Mouse (Mus musculus) granulocyte monocyte progenitor cell, adult 5-6 weeks (primary cell): ENCODE data around the gene Pttg1. TPM values are rescaled to one million over a fixed set of nuclear protein-coding genes. Genes with fewer than 3 reads are reported as not detected.

Experiments
- ATAC-seq: replicated peaks from 2 replicates; pipeline ENCODE4 v1.8.0; 2016; ENCODE audit warnings: mild to moderate bottlenecking, moderate TSS enrichment, inconsistent platforms; ENCODE audit not compliant: poor library complexity, severe bottlenecking
- total RNA-seq, 2 experiments: library from RNA; stranded (forward) in 1 of 2; stranded (reverse) in 1 of 2; fragments of 200-712, 200-1000 nt in 1 of 2; fragments of >200 nt in 1 of 2; fragmentation: Nextera tagmentation in 1 of 2; gene quantifications; 2 replicates each; pipeline ENCODE4 v1.2.3; 2014 to 2017

Pttg1 gene
- total RNA-seq (2014; fragmentation: Nextera tagmentation) (57.8 and 90.6 TPM in 2 replicates), total RNA-seq (2017) (58.6 and 63.3 TPM in 2 replicates)

DNA sequence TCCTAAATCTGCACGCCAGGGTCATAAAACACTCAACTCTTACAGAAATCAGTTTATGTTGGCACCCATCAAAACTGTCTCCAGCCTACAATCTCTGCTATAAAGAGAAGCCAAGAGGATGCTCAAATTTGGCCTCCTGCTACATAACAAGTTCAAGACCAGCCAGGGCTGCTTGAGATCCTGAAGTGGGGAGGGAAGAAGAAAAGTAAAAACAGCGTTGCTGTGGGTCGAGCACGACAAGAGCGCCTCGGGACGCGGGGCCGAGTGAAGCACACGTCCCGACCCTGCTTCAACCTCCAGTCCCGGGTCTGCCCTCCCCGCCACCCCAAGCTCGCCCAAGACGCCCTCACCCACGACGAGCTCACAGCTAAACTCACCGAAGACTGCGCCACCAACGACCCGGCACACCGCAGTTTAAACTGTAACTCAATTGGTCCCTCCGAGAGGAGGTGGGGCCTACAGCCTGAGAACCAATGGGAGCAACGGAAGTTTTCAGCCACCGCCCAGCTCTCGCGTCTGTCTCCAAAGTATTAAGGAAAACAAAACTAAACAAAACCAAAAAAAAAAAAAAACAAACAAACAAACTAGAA lies at the start of gene Pttg1:
Pttg1 (minus strand) TSS at position 428 of the 590 bp plus-strand sequence.
- ATAC-seq: peak; percentile 100

DNA sequence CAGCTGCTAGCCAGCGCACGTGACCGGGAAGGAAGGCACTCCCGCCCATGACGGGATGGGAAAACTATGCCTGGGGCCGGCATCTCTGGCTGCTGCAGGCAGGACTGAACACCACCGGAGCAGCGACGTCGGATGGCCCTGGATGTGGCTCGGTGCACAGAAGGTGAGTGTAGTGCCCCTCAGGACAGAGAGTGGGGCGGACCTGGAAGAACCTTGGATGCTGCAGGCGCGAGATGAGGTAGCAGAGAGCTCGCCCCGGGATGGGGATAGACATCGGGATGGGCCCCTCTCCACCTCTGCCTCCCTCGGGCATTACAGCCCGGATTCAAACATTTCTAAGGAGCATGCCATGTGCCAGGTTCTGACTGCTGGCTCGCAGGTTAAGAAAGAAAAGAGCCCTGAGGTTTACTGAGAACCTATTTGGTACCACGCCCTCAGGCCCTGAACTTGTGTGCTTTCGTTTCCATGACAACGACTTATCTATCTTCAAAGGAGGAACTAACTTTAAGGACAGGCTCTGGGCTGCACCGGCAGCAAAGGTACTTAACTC lies 48.2 kb upstream of the Pttg1 start, which contains the start of gene C1qtnf2:
C1qtnf2 (plus strand) TSS at position 52 of the 550 bp plus-strand sequence.
- peak; percentile 86 for ATAC-seq

DNA sequence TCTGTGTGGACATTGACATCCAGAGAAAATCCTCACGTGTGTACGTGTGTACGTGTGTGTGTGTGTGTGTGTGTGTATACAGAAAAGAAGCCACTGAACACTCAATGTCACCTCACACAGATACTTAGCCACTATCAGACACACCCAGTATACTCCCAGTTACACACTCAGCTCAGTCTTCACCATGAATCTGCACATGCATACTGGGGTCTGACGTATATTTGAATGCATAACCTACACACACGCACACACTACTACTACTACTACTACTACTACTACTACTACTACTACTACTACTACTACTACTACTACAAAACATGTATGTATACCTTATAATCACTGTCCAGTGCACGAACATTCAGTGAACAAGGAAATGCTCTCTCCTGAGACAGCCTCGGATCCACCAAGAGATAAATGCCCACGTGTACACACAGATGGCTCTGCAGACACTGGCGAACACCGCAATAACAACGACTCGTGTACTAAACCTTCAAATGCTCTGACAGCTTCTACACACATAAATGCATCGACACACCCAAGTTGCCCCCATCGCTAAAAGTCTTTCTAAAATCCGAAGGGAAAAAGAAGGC lies 47.7 kb upstream of the Pttg1 start:
- no peak for ATAC-seq

- ATAC-seq: no peak
Observed at GRCm38 (mm10) chr11:43473115-43473514, 47.1 kb upstream of the Pttg1 start.

GRCm38 (mm10) chr11:43470881-43471820 lies 45.1 kb upstream of the Pttg1 start:
- ATAC-seq: no peak

GRCm38 (mm10) chr11:43470118-43470517 lies 44.1 kb upstream of the Pttg1 start:
- no peak for ATAC-seq

GRCm38 (mm10) chr11:43463204-43463603 lies 37.2 kb upstream of the Pttg1 start:
- ATAC-seq: 0 out of 2 replicates have a peak, but pooled peaks have one; percentile 44

- ATAC-seq: no peak
Observed at GRCm38 (mm10) chr11:43452266-43452665, 26.2 kb upstream of the Pttg1 start.

GRCm38 (mm10) chr11:43451322-43451721 lies 25.3 kb upstream of the Pttg1 start:
- peak; percentile 95 for ATAC-seq

- ATAC-seq: no peak
Observed at GRCm38 (mm10) chr11:43449916-43450315, 23.9 kb upstream of the Pttg1 start.

DNA sequence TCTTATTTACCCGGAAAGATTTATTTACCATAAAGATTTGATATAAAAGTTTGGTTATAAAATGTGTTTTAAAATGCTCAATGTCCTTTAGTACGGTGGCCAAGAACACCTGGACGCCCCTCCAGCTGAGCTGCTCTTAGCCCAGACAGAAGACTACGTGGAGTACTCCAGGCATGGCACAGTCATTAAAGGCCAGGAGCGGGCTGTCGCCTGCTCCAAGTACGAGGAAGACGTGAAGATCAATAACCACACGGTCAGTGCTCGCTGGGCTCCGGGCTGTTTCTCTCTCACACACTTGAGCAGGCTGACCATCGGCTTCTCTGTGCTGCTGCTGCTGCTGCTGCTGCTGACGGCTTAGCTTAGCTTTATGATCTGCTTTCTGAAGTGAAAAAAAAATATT lies 17.1 kb upstream of the Pttg1 start:
- ATAC-seq: no peak

DNA sequence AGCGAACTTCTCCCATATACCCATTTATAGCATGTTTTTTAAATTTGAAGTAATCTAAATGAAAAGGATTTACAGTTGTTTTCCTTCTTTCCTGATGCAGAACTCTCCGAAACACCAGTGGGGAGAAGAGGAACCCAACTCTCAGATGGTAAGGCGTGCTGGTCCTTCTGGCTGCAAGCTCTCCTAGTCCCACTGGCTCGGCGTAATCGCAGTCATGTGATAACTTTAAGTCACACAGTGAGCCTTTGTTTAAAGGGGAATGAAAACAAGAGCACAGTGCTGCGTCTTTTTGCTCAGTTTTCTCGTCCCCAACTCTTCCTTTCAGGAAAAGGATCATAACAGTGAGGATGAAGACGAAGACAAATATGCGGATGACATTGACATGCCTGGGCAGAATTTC lies 15.1 kb upstream of the Pttg1 start:
- no peak for ATAC-seq

- ATAC-seq: peak; percentile 28
Observed at GRCm38 (mm10) chr11:43434024-43434407, 8.0 kb upstream of the Pttg1 start.

- peak; percentile 98 for ATAC-seq
Observed at GRCm38 (mm10) chr11:43433254-43434023, 7.4 kb upstream of the Pttg1 start, which contains the start of gene Slu7. TSS of gene Slu7 (plus strand) at chr11:43433744.

DNA sequence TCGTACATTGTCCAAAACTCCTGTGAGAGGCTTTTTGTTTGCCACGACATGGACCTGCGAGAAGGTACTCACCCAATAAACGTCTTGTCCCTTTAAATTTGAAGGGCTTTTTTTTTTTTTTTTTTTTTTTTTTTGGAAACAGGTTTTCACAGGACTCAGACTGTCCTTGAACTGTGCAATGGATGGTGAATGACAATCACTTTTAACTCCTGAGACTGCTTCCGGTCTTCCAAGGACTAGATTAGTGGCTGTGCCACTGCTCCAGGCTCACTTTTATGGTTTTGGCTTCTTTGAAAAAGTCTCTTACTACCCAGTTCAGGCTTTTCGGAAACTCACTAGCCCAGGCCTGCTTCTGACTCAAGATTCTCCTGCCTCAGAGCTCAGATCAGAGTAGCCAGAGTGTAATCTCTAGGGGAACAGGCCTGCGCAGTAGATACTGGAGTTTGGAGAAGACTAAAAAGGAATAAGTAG lies 398 bp upstream of the Pttg1 start:
- ATAC-seq: peak; percentile 21

- ATAC-seq: no peak
Observed at GRCm38 (mm10) chr11:43425166-43425709, 813 bp downstream of the Pttg1 start.

- ATAC-seq: 0 out of 2 replicates have a peak, but pooled peaks have one; percentile 22
Observed at GRCm38 (mm10) chr11:43424386-43424785, 1.7 kb downstream of the Pttg1 start.

GRCm38 (mm10) chr11:43417201-43417600 lies 8.8 kb downstream of the Pttg1 start:
- no peak for ATAC-seq

DNA sequence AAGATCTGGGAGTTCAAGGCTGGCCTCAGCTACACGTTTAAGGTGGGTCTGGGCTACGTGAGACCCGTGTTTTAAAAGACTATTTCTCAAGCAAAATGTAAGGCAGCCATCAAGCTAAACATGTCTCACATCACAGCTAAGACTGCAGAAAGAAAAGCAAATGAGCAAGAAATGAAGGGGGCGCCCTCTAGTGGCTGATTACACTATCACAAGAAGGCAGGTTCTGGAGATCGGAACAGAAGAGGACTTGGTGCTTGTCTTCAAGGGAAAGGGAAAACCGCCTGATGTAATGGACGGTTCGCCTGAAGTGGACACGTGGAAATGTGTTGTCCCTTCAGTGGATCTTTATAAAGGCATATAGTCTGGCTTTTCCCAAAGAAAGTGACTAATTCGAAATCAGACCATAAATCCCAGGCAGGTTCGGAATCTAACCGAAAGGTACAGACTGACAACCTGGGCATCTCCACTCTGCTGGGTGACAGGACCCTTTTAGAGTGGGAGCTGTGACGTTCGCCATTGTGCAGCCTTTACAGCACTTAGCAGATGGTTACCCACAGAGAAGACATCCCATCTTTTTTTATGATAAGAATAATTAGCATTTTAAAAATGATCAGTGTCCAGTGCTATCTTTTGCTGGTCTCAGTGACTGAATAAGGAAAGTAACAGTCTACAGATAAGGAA lies 13.1 kb downstream of the Pttg1 start:
- peak; percentile 57 for ATAC-seq
